Mouse (Mus musculus) olfactory bulb, adult 2 months (tissue): ENCODE measurements at regions not wholly inside any gene's neighbourhood (a gene's known extent, or its start where the extent isn't known, plus 50 kb on each side); places are given as distances from the start of the nearest gene placed in this dataset.

Experiments used
- CTCF ChIP-seq: fragments of 200-500 bp; IDR thresholded peaks from 2 replicates; pipeline ENCODE4 v1.5.1; 2012; ENCODE audit warnings: low read depth, mild to moderate bottlenecking, low read length, moderate library complexity; ENCODE audit not compliant: insufficient read depth
- POLR2A ChIP-seq: fragments of 200-500 bp; IDR thresholded peaks from 2 replicates; pipeline ENCODE4 v1.6.1; 2012; ENCODE audit warnings: mild to moderate bottlenecking, low read depth, low read length, moderate library complexity; ENCODE audit not compliant: insufficient read depth

DNA sequence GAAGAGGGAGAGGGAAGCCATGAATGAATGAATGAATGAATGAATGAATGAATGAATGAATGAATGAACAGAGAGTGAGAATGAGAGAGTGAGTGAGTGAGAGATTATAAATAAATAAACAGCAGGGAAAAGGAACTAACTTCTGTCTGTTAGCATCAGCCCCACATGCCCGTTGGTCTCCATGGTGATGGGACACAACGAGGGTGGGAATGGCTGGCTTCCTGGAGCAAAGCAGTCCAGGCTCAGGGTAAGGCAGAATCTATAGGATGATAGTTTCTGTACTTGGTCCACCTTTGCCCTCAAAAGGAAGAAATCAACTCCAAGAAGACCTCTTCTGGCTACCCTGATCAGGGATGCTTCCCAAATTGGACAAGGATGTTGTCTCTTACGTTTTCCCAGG, 212.2 kb downstream of the Zfp619 start:
- TF ChIP-seq CTCF (no peak), POLR2A (no peak)
